Mouse (Mus musculus): ENCODE results near the gene Gm3880. TPM values are rescaled to one million over a fixed set of nuclear protein-coding genes. Genes with fewer than 3 reads are reported as not detected.

Gm3880 gene
- polyA plus RNA-seq (2012; fragmentation: generic; extraction: Trizol): not detected

GRCm38 (mm10) chrX:102686872-102687271 lies at the start of gene Gm3880:
Gene Gm3880 (minus strand): TSS chrX:102686972.

GRCm38 (mm10) chrX:102707535-102707934 lies 20.8 kb upstream of the Gm3880 start, which contains the start of the genes Gm9112 and Dmrtc1b:
Gene Gm9112 (minus strand): TSS chrX:102707635.
Gene Dmrtc1b (plus strand): TSS chrX:102707865.

GRCm38 (mm10) chrX:102643823-102644572 lies 42.8 kb downstream of the Gm3880 start, which contains the start of gene Phka1:
Gene Phka1 (minus strand): TSS chrX:102644246.

Other genes with a start within 250 kb of the Gm3880 start
- 10 to 100 TPM in 1 of 2 experiments, 1 to 10 TPM in 1; 1.4 to 13.0 TPM for gene Hdac8, start 181.6 kb downstream of the Gm3880 start, polyA plus RNA-seq (2012; fragmentation: generic; extraction: Trizol)
- 1 to 10 TPM in 1 of 2 experiments, under 1 TPM in 1; 0.57 to 4.3 TPM for gene Phka1, start 42.7 kb downstream of the Gm3880 start, polyA plus RNA-seq (2012; fragmentation: generic; extraction: Trizol)
- not detected for gene Gm9112, start 20.7 kb upstream of the Gm3880 start, polyA plus RNA-seq (2012; fragmentation: generic; extraction: Trizol)
- gene Dmrtc1b, start 20.9 kb upstream of the Gm3880 start, polyA plus RNA-seq (2012; fragmentation: generic; extraction: Trizol): not detected
- not detected for gene Dmrtc1c1, start 116.0 kb upstream of the Gm3880 start, polyA plus RNA-seq (2012; fragmentation: generic; extraction: Trizol)
- gene Dmrtc1c2, start 167.6 kb upstream of the Gm3880 start, polyA plus RNA-seq (2012; fragmentation: generic; extraction: Trizol): not detected
- not detected for gene 1700031F05Rik, start 181.0 kb upstream of the Gm3880 start, polyA plus RNA-seq (2012; fragmentation: generic; extraction: Trizol)
- gene Dmrtc1a, start 221.7 kb upstream of the Gm3880 start, polyA plus RNA-seq (2012; fragmentation: generic; extraction: Trizol): not detected
- not detected for gene 1700011M02Rik, start 221.9 kb upstream of the Gm3880 start, polyA plus RNA-seq (2012; fragmentation: generic; extraction: Trizol)
- not detected for gene 1700018G05Rik, start 241.4 kb upstream of the Gm3880 start, polyA plus RNA-seq (2012; fragmentation: generic; extraction: Trizol)